In genomic region chr7:97788190-97788668, GRCm38 (mm10) we compare ENCODE assay signal across 8 mouse cellular contexts. TPM values are rescaled to one million over a fixed set of nuclear protein-coding genes. Genes with fewer than 3 reads are reported as not detected.
DNase-seq lines count a peak whose midpoint lies in the region; ATAC-seq and TF ChIP-seq lines count a peak whose summit lies in the region.

TSS of gene Pak1 (plus strand) at chr7:97788541.

- ATAC-seq in embryonic facial prominence, embryonic 13.5 days (ENCODE audit: insufficient number of reproducible peaks, insufficient read depth, low FRiP score, low TSS enrichment, low read depth): peak; percentile 84
- peak; percentile 96 for ATAC-seq in kidney, embryonic 14.5 days (ENCODE audit: low FRiP score, low TSS enrichment)
- peak; percentile 86 for ATAC-seq in limb, embryonic 14.5 days (ENCODE audit: low FRiP score, low read depth)
- peak; percentile 96 for ATAC-seq in midbrain, embryonic 16.5 days

- under 1% methylated on average over 42 of the region's 46 CpGs for WGBS in embryonic facial prominence, embryonic 13.5 days
- WGBS in kidney, embryonic 14.5 days: 1% methylated on average over 39 of the region's 46 CpGs
- WGBS in limb, embryonic 14.5 days: under 1% methylated on average over 39 of the region's 46 CpGs
- WGBS in midbrain, embryonic 16.5 days: under 1% methylated on average over 44 of the region's 46 CpGs

- H3K4me3 ChIP-seq in embryonic facial prominence, embryonic 13.5 days: peak within 1 kb of the TSS; percentile 83
- peak within 1 kb of the TSS; percentile 85 for H3K4me3 ChIP-seq in kidney, embryonic 14.5 days (ENCODE audit: low read length)
- peak within 1 kb of the TSS; percentile 75 for H3K4me3 ChIP-seq in limb, embryonic 14.5 days (replicated peaks; ENCODE audit: low read length)
- H3K4me3 ChIP-seq in midbrain, embryonic 16.5 days (ENCODE audit: low read depth, low read length): peak within 1 kb of the TSS; percentile 93

- peak within 1 kb of the TSS; percentile 83 for H3K9ac ChIP-seq in embryonic facial prominence, embryonic 13.5 days
- peak within 1 kb of the TSS; percentile 76 for H3K9ac ChIP-seq in kidney, embryonic 14.5 days (ENCODE audit: low read depth, low read length)
- peak within 1 kb of the TSS; percentile 73 for H3K9ac ChIP-seq in limb, embryonic 14.5 days (ENCODE audit: low read depth, low read length, severe bottlenecking)
- H3K9ac ChIP-seq in midbrain, embryonic 16.5 days (ENCODE audit: low read depth, low read length): peak within 1 kb of the TSS; percentile 96

- H3K9me3 ChIP-seq in embryonic facial prominence, embryonic 13.5 days: no peaks in the 10 kb centered on the region
- H3K9me3 ChIP-seq in kidney, embryonic 14.5 days (ENCODE audit: control insufficient read depth, low read length): no peaks in the 10 kb centered on the region
- H3K9me3 ChIP-seq in limb, embryonic 14.5 days (ENCODE audit: control insufficient read depth, low read length): no peaks in the 10 kb centered on the region
- no peaks in the 10 kb centered on the region for H3K9me3 ChIP-seq in midbrain, embryonic 16.5 days (replicated peaks; ENCODE audit: control insufficient read depth, low read length, poor library complexity, severe bottlenecking)

- peaks cover 7% of the 10 kb centered on the region for H3K4me1 ChIP-seq in embryonic facial prominence, embryonic 13.5 days
- H3K4me1 ChIP-seq in kidney, embryonic 14.5 days (ENCODE audit: control insufficient read depth, insufficient read depth, low read length): 0 out of 2 replicates have a peak, but pooled peaks cover 8% of the 10 kb centered on the region
- no peaks in the 10 kb centered on the region for H3K4me1 ChIP-seq in limb, embryonic 14.5 days (ENCODE audit: control insufficient read depth, insufficient read depth, low read length)
- H3K4me1 ChIP-seq in midbrain, embryonic 16.5 days (ENCODE audit: control insufficient read depth, insufficient read depth, low read length): peaks cover 16% of the 10 kb centered on the region

- TF ChIP-seq POLR2A in limb, embryonic 14.5 days (IDR thresholded peaks at IDR 0.05; ENCODE audit: borderline replicate concordance, extremely low read depth, insufficient read depth, insufficient read length): 0 out of 2 replicates have a peak, but pooled peaks have one; percentile 53

- H3K27me3 ChIP-seq in embryonic facial prominence, embryonic 13.5 days: peaks cover 12% of the 10 kb centered on the region
- H3K27me3 ChIP-seq in kidney, embryonic 14.5 days (ENCODE audit: control insufficient read depth, insufficient read depth, low read length): peaks cover 12% of the 10 kb centered on the region
- no peaks in the 10 kb centered on the region for H3K27me3 ChIP-seq in limb, embryonic 14.5 days (ENCODE audit: control insufficient read depth, insufficient read depth, low read length)
- H3K27me3 ChIP-seq in midbrain, embryonic 16.5 days (ENCODE audit: control insufficient read depth, insufficient read depth, low read depth, low read length): no peaks in the 10 kb centered on the region; the same call in 1 of the 2 replicates

- H3K36me3 ChIP-seq in embryonic facial prominence, embryonic 13.5 days: no peaks in the 10 kb centered on the region
- H3K36me3 ChIP-seq in kidney, embryonic 14.5 days (ENCODE audit: control insufficient read depth, insufficient read depth, low read length): no peaks in the 10 kb centered on the region
- no peaks in the 10 kb centered on the region for H3K36me3 ChIP-seq in limb, embryonic 14.5 days (ENCODE audit: control insufficient read depth, insufficient read depth, low read length)
- H3K36me3 ChIP-seq in midbrain, embryonic 16.5 days (ENCODE audit: control insufficient read depth, insufficient read depth, low read length): no peaks in the 10 kb centered on the region

- H3K4me2 ChIP-seq in embryonic facial prominence, embryonic 13.5 days: peak within 1 kb of the TSS; percentile 93
- H3K4me2 ChIP-seq in kidney, embryonic 14.5 days (replicated peaks; ENCODE audit: low read depth, low read length): peak within 1 kb of the TSS; percentile 97
- H3K4me2 ChIP-seq in limb, embryonic 14.5 days (replicated peaks; ENCODE audit: low read depth, low read length, severe bottlenecking): peak within 1 kb of the TSS; percentile 97
- peak within 1 kb of the TSS; percentile 81 for H3K4me2 ChIP-seq in midbrain, embryonic 16.5 days (ENCODE audit: low read length)

- peak within 1 kb of the TSS; percentile 28; the same call in 1 of the 2 replicates for H3K27ac ChIP-seq in embryonic facial prominence, embryonic 13.5 days
- H3K27ac ChIP-seq in kidney, embryonic 14.5 days (ENCODE audit: low read depth, low read length): peak within 1 kb of the TSS; percentile 51; the same call in 1 of the 2 replicates
- no peak within 1 kb of the TSS for H3K27ac ChIP-seq in limb, embryonic 14.5 days (replicated peaks; ENCODE audit: low read depth, low read length)
- H3K27ac ChIP-seq in midbrain, embryonic 16.5 days (ENCODE audit: low read length): peak within 1 kb of the TSS; percentile 73

- peak; percentile 86 for DNase-seq in 3134 (ENCODE audit: extremely low read depth, insufficient read length, low spot score)
- DNase-seq in adrenal gland, postnatal 4 days (ENCODE audit: low spot score in 2 of 2): peak; percentile 51 to 61
- DNase-seq in heart, adult 9 months (ENCODE audit: low spot score in 2 of 2): peak; percentile 11 to 31
- DNase-seq in limb, embryonic 14.5 days (ENCODE audit: low spot score): peak; percentile 75
- DNase-seq in spleen, postnatal 14 days (ENCODE audit: low spot score in 2 of 2): peak; percentile 22 to 38

RNA-seq across cellular contexts. Expression of gene Pak1, which starts in this region (rescaled TPM):
- total RNA-seq in adrenal gland, postnatal 4 days (2021): 10 to 100 TPM; 39.8 to 46.4 TPM
- polyA plus RNA-seq in embryonic facial prominence, embryonic 13.5 days (2015; fragmentation: Nextera tagmentation; extraction: Ambion mirVana): 26.8 and 31.8 TPM in 2 replicates
- 13.0 and 22.1 TPM in 2 replicates for polyA plus RNA-seq in kidney, embryonic 14.5 days (2014; fragmentation: Nextera tagmentation; extraction: Ambion mirVana)
- polyA plus RNA-seq in limb, embryonic 14.5 days (2012; rRNA removed): 15.1 and 16.2 TPM in 2 replicates
- 21.6 and 23.3 TPM in 2 replicates for polyA plus RNA-seq in limb, embryonic 14.5 days (2014; fragmentation: Nextera tagmentation; extraction: Ambion mirVana)
- 148 and 150 TPM in 2 replicates for polyA plus RNA-seq in midbrain, embryonic 16.5 days (2015; fragmentation: Nextera tagmentation; extraction: Ambion mirVana)

Comparison
In these comparisons a context has a peak if more than half of its experiments do, and no peak if none do; other contexts are left out.
1. DNase-seq: peak in every context shown above with its lines; median percentile 86 in 3134; 75 in limb, embryonic 14.5 days; 56 in adrenal gland, postnatal 4 days; 30 in spleen, postnatal 14 days; 21 in heart, adult 9 months.